Mouse (Mus musculus) left cerebral cortex, postnatal 4 days (tissue): ENCODE results near the gene Gss. TPM values are rescaled to one million over a fixed set of nuclear protein-coding genes. Genes with fewer than 3 reads are reported as not detected.

Source experiments
- DNase-seq: peaks from one replicate; pipeline ENCODE4 v3.0.0-alpha.2; 2022
- intact Hi-C: fragments of 180-260 bp; cut with DNase I; formaldehyde crosslinking; loops from one replicate; pipeline ENCODE4 v1.15.1; 2025
- total RNA-seq, 2 experiments: library from RNA; stranded (reverse); gene quantifications; 2 replicates each; pipeline ENCODE4 v1.2.3; 2021

Gene Gss
- total RNA-seq, result 10 to 100 TPM in 1 of 2 experiments, 1 to 10 TPM in 1; 9.4 to 11.9 TPM

DNA sequence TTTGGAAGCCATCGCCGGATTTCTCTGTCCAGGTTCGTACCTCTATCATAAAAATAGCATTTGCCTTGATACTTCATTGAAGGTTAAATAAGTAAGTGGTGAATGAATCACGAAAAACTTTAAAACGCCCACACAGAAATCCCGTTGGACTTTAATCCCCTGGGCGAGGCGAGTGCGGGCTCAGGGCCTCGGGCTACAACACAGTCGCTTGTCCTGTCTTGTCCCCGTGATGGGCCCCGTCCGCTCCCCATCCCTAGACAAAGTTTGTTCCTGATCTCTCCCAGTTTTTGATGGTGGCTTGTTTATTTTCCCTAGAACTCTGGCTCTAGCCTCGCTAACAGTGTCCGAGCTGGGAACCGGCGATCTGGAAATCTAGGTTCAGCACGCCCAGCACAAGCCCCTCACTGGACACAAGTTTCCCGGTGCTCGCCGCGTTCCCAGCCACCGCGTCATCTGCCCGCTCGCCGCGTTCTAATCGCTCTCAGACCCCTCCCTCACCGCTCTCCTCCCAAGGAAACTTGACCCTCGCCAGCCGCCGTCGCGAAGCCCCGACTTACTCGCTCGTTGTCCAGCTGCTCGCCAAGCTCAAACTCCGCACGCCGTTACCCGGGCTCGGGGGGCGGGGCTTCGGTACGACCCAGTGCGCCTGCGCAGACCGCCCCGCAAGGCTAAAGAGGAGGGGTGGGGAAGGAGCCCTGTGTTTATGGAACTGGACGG is at the start of gene Gss:
Gene Gss (minus strand): TSS at position 674 of the 717 bp plus-strand sequence.
- intact Hi-C loops, result no loop called here
- peak; percentile 100 for DNase-seq

DNA sequence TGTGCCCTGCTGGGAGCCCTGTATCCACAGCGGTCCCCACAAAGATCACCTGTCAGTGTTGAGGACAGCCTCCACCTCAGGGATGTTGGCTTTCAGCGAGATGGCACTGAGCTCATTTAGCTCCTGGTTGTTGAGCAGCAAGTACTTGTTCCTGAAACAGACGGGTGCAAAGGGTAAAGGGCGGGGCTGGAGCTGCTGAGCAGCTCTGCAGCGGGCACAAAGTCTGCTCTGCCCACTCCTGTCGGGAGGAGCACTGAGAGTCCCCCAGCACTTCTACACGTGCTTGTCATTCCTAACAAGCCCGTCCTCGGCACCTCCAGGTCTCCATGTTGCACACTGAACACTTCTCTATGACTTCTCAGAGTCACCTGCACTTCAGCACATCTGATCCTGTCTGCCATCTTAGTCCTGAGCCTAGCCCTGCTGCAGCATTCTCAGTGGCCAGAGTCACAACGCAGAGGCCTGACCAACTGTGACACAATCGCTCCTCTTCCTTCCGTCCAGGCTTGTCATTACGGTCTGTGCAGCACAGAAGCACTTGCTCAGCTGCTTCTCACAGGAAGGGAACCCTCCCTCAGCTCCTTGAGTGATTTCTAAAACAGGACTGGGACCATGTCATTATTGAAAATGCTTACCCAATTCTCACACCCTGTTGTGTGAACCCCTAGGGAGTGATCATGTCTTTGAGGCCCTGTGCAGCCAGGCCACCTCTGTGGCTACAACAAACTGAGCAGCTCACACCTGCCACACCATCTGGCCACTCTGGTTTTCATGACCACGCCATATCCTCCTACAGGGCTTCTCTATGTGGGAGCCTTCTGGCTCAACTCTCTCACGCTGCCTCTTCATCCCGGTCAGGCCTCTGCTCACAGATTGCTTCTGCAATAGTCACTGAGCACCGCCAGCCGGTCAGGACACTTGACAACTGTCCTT is 49.2 kb upstream of the Gss start:
- DNase-seq, result peak; percentile 71
- intact Hi-C loops, result no loop called here

DNA sequence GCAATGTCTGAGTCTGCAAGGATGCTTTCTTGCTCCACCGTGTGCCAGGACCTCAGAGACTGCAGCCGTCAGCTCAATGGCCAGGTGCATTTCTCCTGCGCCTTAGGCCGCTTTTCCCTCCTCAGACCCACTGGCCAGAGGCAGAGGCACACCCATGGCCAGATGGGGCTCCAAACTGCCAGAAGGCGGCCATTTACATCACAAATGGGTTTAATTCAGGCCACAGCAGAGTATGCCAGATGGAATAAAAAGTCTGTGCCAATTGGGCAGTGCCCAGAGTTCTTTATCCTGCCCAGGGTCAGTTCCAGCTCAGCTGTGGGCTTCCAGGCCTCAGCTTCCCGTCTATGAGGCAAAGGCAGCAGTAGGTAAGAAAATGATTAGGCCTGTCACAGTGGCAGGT is 48.0 kb upstream of the Gss start:
- DNase-seq, result peak; percentile 86
- intact Hi-C loops, result no loop called here

DNA sequence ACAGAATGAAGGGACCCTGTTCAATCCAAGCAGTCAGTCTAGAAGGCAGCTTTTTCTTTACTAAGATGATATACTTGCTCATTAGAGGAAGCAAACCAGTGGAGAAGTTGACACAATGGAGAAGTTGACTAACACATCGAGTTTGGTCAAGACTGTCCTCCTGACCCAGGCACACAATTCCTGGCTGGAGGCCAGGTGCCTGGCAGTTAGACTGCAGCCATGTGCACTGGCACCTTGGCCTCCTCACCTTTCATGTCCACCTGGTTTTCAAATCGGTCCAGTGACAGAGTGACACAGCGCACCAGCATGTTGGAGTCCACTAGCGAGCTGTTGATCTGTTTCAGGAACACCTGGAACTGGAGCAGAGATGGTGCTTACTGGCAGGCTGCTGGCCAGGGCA is 44.8 kb upstream of the Gss start:
- intact Hi-C loops, result no loop called here
- DNase-seq, result no peak

DNA sequence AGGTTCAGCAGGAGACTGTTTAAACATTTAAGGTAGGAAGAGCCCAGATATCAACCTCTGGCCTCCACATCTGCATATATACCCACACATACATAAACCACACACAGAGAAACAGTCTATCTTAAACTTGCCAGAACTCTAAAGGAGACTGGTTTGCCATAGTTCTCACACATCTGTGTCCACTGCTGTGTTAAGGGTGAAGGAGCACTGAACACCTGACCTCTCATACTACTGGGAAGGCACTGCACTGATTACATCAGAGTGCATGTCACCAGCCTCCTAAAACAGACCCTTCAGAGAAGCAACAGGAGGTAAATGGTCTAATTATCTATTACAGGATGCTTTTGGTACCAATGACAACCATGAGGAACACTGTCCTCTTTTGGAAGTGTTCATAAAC is 44.3 kb upstream of the Gss start:
- intact Hi-C loops, result no loop called here
- DNase-seq, result no peak

DNA sequence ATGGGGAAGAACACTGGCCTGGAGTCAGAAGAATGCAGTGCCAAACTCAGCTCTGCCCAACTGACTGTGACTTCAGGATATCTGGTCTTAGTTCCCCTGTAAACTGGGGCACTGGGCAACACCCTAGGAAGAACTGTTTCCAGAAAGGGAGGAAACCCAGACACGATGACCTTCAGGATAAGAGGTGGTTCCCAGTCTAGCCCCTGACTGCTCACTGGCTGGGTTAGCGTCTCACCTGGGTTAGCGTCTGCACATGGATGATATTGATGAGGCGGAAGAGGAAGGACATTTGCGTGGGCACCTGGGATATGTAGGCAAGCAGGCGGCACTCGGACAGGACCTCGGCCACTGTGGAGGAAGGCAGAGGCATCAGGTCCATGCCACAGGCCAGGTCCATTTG is 43.4 kb upstream of the Gss start:
- DNase-seq, result no peak
- intact Hi-C loops, result no loop called here

DNA sequence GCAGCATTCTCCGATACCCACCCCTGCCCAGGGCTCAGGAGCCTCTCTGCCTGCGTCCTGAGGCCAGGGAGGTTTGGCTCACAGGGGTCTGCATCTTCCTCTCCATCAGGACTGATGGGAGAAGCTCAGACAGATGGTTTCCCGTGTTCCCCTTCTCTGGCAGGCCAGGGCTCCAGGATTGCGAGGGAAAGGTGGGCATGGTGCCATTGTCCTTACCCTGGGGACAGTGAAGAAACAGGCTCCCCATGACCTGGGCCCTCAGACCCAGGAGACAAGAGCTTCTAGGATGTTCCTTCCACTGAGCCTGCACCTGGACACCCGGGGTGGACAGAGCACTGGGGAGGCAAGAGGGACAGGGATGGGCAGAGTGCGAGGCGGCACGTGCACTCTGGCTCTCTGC is 42.0 kb upstream of the Gss start:
- no peak for DNase-seq
- intact Hi-C loops, result no loop called here

DNA sequence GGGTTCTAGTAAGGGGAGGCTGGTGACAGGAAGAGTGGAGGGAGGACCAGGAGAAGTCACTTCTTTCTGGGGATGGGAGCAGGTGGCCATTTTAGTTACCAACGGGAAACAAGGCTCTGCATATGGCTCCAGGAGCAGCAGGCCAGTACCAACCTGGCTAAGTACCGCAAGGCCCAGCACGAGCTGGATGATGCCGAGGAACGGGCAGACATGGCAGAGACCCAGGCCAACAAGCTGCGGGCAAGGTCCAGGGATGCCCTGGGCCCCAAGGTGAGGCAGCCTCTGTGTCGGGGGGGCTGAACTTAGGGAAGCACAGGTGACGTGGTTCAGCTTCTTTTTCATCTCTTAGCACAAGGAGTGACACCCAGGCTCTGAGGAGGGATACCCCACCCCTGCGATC is 41.1 kb upstream of the Gss start:
- intact Hi-C loops, result no loop called here
- DNase-seq, result no peak

DNA sequence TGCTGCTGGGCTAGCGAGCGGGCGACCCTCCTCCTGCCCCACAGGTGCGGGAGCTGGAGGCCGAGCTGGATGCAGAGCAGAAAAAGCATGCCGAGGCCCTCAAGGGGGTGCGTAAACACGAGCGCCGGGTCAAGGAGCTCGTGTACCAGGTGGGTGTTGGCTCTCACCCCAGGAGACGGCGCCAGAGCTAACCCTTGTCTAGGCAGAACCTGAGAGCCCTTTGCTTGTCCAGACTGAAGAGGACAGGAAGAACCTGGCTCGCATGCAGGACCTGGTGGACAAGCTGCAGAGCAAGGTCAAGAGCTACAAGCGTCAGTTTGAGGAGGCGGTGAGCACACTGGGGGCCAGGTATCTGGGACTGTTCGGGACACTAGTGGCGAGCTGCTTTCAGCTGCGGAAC is 40.5 kb upstream of the Gss start:
- DNase-seq, result no peak
- intact Hi-C loops, result no loop called here

DNA sequence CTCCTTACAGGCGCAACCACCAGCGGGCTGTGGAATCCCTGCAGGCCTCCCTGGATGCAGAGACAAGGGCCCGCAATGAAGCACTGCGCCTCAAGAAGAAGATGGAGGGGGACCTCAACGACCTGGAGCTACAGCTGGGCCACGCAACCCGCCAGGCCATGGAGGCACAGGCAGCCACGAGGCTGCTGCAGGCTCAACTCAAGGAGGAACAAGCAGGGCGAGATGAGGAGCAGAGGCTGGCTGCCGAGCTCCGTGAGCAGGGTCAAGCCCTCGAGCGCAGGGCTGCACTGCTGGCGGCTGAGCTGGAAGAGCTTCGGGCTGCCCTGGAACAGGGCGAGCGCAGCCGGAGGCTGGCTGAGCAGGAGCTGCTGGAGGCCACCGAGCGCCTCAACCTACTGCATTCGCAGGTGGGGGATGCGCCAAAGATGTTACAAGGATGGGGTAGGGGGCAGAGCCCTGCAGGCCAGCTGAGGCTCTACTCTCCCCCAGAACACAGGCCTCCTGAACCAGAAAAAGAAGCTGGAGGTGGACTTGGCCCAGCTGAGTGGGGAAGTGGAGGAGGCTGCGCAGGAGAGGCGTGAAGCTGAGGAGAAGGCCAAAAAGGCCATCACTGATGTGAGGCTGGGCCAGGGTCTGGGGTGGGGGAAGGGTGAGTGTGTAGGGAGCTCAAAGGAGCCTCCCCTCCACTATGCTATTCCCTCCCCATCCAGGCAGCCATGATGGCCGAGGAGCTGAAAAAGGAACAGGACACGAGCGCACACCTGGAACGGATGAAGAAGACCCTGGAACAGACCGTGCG is 39.7 kb upstream of the Gss start:
- no peak for DNase-seq
- intact Hi-C loops, result no loop called here

DNA sequence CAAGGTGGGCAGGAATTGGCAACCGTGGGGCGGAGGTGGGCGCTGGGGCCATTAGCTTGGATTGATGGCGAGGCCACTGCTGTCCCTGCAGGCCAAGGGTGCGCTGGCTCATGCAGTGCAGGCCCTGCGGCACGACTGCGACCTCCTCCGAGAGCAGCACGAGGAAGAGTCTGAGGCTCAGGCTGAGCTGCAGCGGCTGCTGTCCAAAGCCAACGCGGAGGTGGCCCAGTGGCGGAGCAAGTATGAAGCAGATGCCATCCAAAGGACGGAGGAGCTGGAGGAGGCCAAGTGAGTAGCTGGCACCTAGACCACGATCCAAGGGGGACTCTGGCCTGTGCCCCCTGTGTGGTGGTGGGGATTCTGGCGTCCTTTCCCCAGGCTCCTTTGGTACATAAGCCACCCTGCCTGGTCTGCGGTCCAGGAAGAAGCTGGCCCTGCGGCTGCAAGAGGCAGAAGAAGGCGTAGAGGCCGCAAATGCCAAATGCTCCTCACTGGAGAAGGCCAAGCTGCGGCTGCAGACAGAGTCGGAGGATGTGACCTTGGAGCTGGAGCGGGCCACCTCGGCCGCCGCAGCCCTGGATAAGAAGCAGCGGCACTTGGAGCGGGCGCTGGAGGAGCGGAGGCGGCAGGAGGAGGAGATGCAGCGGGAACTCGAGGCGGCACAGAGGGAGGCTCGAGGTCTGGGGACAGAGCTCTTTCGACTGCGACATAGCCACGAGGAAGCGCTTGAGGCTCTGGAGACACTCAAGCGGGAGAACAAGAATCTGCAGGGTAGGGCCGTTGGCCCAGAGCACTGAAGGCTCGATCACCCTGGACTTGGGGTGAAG is 38.2 kb upstream of the Gss start:
- intact Hi-C loops, result no loop called here
- no peak for DNase-seq

DNA sequence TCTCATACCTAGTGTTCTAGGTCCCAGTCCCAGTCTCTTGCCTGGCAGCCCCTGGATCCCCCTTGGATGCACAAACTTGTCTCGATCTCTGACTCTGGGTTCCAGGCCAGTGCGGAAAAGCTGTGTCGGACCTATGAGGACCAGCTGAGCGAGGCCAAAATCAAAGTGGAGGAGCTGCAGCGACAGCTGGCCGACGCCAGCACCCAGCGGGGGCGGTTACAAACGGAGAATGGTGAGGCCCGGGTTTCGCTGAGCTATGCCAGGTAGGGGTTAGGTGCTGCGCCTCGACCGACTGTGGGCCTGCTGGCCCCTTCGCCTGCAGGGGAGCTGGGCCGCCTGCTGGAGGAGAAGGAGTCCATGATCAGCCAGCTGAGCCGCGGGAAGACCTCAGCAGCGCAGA is 37.5 kb upstream of the Gss start:
- intact Hi-C loops, result no loop called here
- DNase-seq, result no peak

DNA sequence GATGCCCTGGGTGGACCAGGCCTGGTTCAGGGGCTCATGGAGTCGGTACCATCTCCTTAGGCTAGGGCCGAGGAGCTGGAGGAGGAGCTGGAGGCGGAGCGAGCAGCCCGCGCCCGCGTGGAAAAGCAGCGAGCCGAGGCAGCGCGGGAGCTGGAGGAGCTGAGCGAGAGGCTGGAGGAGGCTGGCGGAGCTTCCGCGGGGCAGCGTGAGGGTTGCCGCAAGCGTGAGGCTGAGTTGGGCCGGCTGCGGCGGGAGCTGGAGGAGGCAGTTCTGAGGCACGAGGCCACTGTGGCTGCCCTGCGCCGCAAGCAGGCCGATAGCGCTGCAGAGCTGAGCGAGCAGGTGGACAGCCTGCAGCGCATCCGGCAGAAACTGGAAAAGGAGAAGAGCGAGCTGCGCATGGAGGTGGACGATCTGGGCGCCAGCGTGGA is 36.6 kb upstream of the Gss start:
- intact Hi-C loops, result no loop called here
- DNase-seq, result peak; percentile 54

DNA sequence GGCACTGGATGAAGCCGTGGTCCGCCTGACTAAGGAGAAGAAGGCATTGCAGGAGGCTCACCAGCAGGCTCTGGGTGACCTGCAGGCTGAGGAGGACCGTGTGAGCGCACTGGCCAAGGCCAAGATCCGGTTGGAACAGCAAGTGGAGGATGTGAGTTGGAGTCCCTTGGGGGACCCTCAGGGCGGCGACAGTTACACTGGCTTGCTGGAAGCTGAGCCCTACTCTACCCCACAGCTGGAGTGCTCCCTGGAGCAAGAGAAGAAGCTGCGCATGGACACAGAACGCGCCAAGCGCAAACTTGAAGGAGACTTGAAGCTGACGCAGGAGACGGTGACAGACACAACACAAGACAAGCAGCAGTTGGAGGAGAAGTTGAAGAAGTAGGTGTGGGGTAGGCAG is 35.9 kb upstream of the Gss start:
- no peak for DNase-seq
- intact Hi-C loops, result no loop called here

DNA sequence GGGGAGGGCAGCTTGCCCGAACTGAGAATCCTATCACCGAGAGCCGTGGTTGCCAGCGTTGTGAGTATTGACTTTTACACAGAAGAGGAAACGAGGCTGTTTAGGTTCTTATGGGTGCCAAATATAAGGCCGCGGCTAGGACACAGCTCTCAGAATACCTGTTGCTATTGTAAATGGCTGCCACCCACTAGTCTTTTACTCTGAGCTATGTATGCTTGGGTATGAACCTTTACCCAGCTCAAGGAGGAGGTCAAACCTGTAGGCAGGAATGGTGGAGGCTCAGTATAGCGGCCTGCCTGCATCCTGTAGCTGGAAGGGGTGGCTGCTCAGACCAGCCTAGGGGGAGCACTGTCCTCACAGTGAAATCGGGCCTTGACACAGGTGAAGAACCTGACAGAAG is 35.5 kb upstream of the Gss start:
- intact Hi-C loops, result no loop called here
- no peak for DNase-seq

DNA sequence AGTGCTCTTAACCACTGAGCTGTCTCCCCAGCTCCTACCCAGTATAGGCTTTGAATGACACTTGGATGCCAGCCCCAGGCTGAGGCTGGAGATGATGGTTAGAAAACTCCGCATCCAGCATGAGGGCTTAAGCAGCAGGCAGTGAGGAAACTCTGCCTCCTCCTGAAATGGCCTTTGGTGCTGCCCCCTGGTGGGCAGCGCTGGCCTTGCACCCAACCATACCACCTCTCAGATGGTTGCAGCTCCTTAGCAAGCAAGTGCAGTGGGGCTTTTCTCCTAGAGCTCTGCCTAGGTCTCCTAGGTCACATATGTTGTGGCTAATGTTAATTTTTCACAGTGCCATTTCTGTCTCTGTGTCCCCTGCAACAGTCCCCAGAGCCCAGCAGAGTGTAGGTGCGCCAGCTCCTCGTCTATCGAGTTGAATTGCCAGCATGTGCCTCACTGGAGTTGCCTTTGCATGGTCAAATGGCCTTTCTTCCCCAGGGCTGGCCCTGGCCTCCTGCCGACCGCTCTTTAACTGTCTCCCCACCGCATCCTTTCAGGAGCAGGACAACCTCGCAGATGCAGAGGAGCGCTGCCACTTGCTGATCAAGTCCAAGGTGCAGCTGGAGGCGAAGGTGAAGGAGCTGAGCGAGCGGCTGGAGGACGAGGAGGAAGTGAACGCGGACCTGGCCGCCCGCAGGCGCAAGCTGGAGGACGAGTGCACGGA is 34.6 kb upstream of the Gss start:
- peak; percentile 84 for DNase-seq
- intact Hi-C loops, result no loop called here

DNA sequence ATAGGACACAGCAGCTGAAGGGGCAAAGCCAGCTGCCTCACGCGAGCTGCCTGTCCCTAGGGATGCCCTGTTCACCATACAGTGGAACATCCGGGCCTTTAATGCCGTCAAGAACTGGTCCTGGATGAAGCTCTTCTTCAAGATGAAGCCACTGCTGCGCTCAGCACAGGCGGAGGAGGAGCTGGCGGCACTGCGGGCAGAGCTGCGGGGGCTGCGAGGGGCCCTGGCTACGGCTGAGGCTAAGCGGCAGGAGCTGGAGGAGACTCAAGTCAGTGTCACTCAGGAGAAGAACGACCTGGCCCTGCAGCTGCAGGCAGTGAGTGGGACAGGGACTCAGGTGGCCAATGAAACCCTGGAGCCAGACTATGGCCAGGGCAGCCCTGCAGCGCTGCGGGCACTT is 33.7 kb upstream of the Gss start:
- intact Hi-C loops, result no loop called here
- no peak for DNase-seq

DNA sequence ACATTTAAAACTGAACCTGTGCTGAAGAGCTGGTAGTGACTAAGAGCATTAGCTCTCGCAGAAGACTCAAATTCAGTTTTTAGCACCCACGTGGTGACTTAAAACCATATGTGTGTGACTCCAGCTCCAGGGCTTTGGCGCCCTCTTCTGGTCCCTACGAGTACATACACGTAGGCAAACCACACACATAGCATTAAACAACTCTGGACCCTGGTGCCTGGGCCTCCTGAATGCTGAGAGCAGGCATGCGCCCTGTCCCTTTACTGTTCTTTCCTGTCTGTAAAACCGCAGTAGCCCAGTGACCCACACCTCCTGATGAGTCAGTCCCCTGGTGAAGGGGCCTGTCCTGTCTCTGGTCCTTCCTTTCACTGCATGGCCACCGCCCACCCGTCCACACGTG is 32.1 kb upstream of the Gss start:
- intact Hi-C loops, result no loop called here
- no peak for DNase-seq

DNA sequence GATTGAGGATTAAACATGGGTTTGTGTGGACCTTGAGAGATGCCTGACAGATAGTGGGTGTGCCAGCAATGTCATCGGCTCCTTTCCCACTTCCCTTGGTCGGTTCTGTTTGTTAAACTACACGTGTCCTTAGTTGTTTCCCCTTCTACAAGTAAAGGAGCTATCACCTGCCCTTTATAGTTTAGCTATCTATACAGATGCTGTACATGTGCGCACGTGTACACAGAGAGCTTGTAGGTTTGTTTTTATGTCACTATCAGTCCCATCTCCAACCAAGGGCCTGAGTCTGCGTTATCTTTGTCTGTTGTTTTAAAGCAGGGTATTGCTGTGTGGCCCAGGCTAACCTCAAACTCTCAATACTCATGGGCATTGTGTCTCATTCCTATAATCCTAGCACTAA is 31.4 kb upstream of the Gss start:
- intact Hi-C loops, result no loop called here
- DNase-seq, result no peak

DNA sequence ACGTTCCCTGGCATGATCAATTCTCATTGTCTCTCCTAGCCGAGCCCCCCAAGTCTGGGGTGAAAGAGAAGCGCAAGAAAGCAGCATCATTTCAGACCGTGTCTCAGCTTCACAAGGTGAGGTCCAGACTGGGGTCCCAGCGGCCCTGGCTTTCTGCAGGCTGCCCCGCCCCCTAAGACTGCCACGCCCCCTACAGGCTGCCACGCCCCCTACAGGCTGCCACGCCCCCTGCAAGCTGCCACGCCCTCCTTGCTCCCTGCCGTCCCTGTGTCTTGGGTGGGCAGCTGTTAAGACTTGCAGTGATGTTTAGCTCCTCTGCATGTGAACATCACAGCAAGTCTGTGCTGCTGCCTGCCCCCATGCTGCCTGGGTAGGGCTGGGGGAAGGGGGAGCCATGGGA is 30.0 kb upstream of the Gss start:
- DNase-seq, result no peak
- intact Hi-C loops, result no loop called here
